Mouse (Mus musculus) liver, adult 2 months (tissue): ENCODE measurements around the gene Mmp27.

ENCODE experiments used
- CTCF ChIP-seq: fragments of 200-500 bp; IDR thresholded peaks from 2 replicates; pipeline ENCODE4 v1.5.1; 2011; ENCODE audit warnings: low read depth, low read length, control low read depth
- POLR2A ChIP-seq: fragments of 200-500 bp; IDR thresholded peaks from 2 replicates; pipeline ENCODE4 v1.6.1; 2011; ENCODE audit warnings: low read length, control low read depth; ENCODE audit not compliant: insufficient read depth; ENCODE audit errors: extremely low read depth

DNA sequence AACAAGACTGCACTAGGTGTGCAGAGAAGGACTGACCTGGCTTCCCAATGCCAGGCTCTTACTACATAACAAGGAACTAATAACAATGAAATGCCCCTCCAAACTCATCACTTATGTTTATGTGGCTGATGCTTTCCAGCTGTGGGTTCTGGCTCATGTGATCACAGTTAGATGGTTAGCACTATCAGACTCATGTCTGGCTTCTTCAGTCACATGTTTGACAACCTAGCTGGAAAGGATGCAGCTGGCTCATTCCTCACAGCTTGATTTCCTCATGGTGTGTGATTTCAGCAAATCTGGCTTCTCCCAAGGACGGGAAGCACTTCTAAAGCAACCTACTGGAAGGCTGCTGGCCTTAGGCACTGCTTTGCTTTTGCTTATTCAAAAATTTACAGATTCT, 25.7 kb upstream of the Mmp27 start:
- no peak for TF ChIP-seq CTCF
- TF ChIP-seq POLR2A = no peak
